Mouse (Mus musculus) olfactory bulb, adult 2 months (tissue): ENCODE measurements around the gene Eva1b.

ENCODE experiments used
- CTCF ChIP-seq: fragments of 200-500 bp; IDR thresholded peaks from 2 replicates; pipeline ENCODE4 v1.5.1; 2012; ENCODE audit warnings: low read depth, mild to moderate bottlenecking, low read length, moderate library complexity; ENCODE audit not compliant: insufficient read depth
- POLR2A ChIP-seq: fragments of 200-500 bp; IDR thresholded peaks from 2 replicates; pipeline ENCODE4 v1.6.1; 2012; ENCODE audit warnings: mild to moderate bottlenecking, low read depth, low read length, moderate library complexity; ENCODE audit not compliant: insufficient read depth

GRCm38 (mm10) chr4:126163685-126164084, 16.1 kb downstream of the Eva1b start:
- TF ChIP-seq CTCF (no peak), POLR2A (no peak)
